Mouse (Mus musculus): ENCODE measurements around the gene Frem1. TPM values are rescaled to one million over a fixed set of nuclear protein-coding genes. Genes with fewer than 3 reads are reported as not detected.

Gene Frem1
- polyA plus RNA-seq (2012; rRNA removed) (16.6 and 21.7 TPM in 2 replicates), polyA plus RNA-seq (2014; fragmentation: Nextera tagmentation; extraction: Ambion mirVana) (12.8 and 12.9 TPM in 2 replicates)

- Histone ChIP-seq H3K4me1 (ENCODE audit: control insufficient read depth, insufficient read depth, low read length) (peaks cover 21% of the 10 kb centered on the region), H3K36me3 (ENCODE audit: control insufficient read depth, insufficient read depth, low read length) (no peaks in the 10 kb centered on the region), H3K9ac (ENCODE audit: low read depth, low read length, severe bottlenecking) (peak within 1 kb of the TSS; percentile 60), H3K27ac (replicated peaks; ENCODE audit: low read depth, low read length) (peak within 1 kb of the TSS; percentile 5; the same call in 1 of the 2 replicates), H3K27me3 (ENCODE audit: control insufficient read depth, insufficient read depth, low read length) (no peaks in the 10 kb centered on the region), H3K9me3 (ENCODE audit: control insufficient read depth, low read length) (no peaks in the 10 kb centered on the region), H3K4me3 (replicated peaks; ENCODE audit: low read length) (peak within 1 kb of the TSS; percentile 37), H3K4me2 (replicated peaks; ENCODE audit: low read depth, low read length, severe bottlenecking) (peak within 1 kb of the TSS; percentile 52)
- no peak for TF ChIP-seq POLR2A (IDR thresholded peaks at IDR 0.05; ENCODE audit: borderline replicate concordance, extremely low read depth, insufficient read depth, insufficient read length)
- DNase-seq (ENCODE audit: low spot score) (peak; percentile 65), ATAC-seq (ENCODE audit: low FRiP score, low read depth) (peak; percentile 67)
- WGBS = 1% methylated on average over 24 of the region's 24 CpGs
Measured at GRCm38 (mm10) chr4:83051634-83052577, at the start of gene Frem1. Gene Frem1 (minus strand): TSS chr4:83052339.

DNA sequence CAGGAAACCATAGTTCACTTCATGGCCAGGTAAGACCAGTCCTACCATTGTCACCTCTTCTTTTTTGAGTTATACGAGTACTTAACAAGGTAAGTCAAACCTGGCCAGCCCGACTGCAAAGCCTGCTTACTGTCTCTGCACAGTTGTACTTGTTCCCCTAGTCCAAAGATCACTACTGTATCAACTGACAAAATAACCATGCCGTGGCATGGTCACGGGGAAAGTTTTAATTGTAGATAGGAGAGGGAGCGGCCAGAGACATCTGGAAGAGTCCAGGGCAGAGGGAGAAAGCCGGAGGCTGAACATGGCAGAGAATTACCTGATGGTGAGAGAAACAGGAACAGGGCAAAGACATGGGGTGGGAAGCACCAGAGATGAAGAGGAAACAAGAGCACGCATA is 46.9 kb upstream of the Frem1 start:
- no peak for TF ChIP-seq POLR2A (IDR thresholded peaks at IDR 0.05; ENCODE audit: borderline replicate concordance, extremely low read depth, insufficient read depth, insufficient read length)
- no peak for ATAC-seq (ENCODE audit: low FRiP score, low read depth)
- Histone ChIP-seq H3K36me3 (ENCODE audit: control insufficient read depth, insufficient read depth, low read length) (no peaks in the 10 kb centered on the region), H3K4me2 (replicated peaks; ENCODE audit: low read depth, low read length, severe bottlenecking) (no peak overlapping the region), H3K4me3 (replicated peaks; ENCODE audit: low read length) (no peak overlapping the region), H3K27me3 (ENCODE audit: control insufficient read depth, insufficient read depth, low read length) (no peaks in the 10 kb centered on the region), H3K4me1 (ENCODE audit: control insufficient read depth, insufficient read depth, low read length) (0 out of 2 replicates have a peak, but pooled peaks cover under 1% of the 10 kb centered on the region), H3K9ac (ENCODE audit: low read depth, low read length, severe bottlenecking) (no peak overlapping the region), H3K9me3 (ENCODE audit: control insufficient read depth, low read length) (no peaks in the 10 kb centered on the region), H3K27ac (replicated peaks; ENCODE audit: low read depth, low read length) (no peak overlapping the region)
- 88% methylated on average over 7 of the region's 7 CpGs for WGBS
- no peak for DNase-seq (ENCODE audit: low spot score)

DNA sequence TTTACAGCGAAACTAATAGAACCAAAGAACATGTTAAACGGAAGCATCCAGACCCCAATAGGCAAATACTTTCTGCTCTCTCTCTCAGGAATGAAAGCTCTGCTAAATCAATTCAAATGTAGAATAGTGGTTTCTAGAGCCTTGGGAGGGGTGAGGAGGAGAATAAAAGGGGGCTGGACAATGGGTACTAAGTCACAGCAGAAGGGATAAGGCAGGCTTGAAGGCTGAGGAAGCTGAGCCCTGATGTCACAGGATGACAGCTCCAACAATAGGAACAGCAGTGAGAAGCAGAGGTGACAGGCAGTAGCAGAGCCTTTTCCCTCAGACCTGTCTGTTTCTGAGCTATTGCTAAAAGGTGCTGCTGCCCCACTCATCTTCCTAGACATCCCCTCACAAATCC is 41.8 kb upstream of the Frem1 start:
- Histone ChIP-seq H3K4me3 (replicated peaks; ENCODE audit: low read length) (no peak overlapping the region), H3K27ac (replicated peaks; ENCODE audit: low read depth, low read length) (no peak overlapping the region), H3K4me1 (ENCODE audit: control insufficient read depth, insufficient read depth, low read length) (no peaks in the 10 kb centered on the region), H3K4me2 (replicated peaks; ENCODE audit: low read depth, low read length, severe bottlenecking) (no peak overlapping the region), H3K36me3 (ENCODE audit: control insufficient read depth, insufficient read depth, low read length) (no peaks in the 10 kb centered on the region), H3K27me3 (ENCODE audit: control insufficient read depth, insufficient read depth, low read length) (no peaks in the 10 kb centered on the region), H3K9me3 (ENCODE audit: control insufficient read depth, low read length) (no peaks in the 10 kb centered on the region), H3K9ac (ENCODE audit: low read depth, low read length, severe bottlenecking) (no peak overlapping the region)
- ATAC-seq (ENCODE audit: low FRiP score, low read depth) = no peak
- no peak for DNase-seq (ENCODE audit: low spot score)
- no peak for TF ChIP-seq POLR2A (IDR thresholded peaks at IDR 0.05; ENCODE audit: borderline replicate concordance, extremely low read depth, insufficient read depth, insufficient read length)
- WGBS = 80% methylated on average over 2 of the region's 2 CpGs

DNA sequence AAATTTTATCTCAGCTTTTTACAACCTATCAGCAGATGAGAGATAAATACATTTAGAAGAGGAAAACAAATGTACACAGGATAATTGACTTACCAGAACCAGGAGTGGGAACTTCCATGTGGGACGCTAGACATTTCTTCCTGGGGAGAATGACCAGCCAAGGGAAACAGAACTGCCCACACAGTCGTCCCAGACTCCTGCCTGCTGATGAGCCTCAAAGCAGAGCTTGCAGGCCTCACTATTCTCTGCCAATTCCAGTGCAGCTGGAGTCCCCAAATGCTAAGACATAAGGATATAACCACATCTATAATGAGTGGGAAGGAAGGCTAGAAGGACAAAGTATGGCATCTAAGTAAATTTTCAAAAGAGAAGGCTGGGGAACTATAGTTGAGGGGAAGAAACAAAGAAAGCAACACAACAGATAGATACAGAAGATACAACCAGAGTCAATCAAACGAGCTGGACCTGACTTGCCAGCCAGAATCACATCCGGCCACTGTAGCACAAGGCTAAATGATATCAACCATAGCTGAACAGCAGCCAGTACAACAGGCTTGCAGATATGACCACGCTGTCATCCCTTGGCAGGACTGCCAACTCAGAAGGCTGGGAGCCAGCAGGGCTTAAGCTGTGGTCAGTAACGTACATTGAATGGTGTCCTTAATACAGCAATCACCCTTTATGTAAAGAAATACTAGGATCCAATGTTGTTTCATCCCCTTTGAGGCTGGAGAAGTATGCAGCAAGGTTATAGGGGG is 38.7 kb upstream of the Frem1 start:
- ATAC-seq (ENCODE audit: low FRiP score, low read depth) (no peak), DNase-seq (ENCODE audit: low spot score) (no peak)
- no peak for TF ChIP-seq POLR2A (IDR thresholded peaks at IDR 0.05; ENCODE audit: borderline replicate concordance, extremely low read depth, insufficient read depth, insufficient read length)
- Histone ChIP-seq H3K9ac (ENCODE audit: low read depth, low read length, severe bottlenecking) (no peak overlapping the region), H3K27me3 (ENCODE audit: control insufficient read depth, insufficient read depth, low read length) (no peaks in the 10 kb centered on the region), H3K4me1 (ENCODE audit: control insufficient read depth, insufficient read depth, low read length) (no peaks in the 10 kb centered on the region), H3K27ac (replicated peaks; ENCODE audit: low read depth, low read length) (no peak overlapping the region), H3K9me3 (ENCODE audit: control insufficient read depth, low read length) (no peaks in the 10 kb centered on the region), H3K36me3 (ENCODE audit: control insufficient read depth, insufficient read depth, low read length) (no peaks in the 10 kb centered on the region), H3K4me2 (replicated peaks; ENCODE audit: low read depth, low read length, severe bottlenecking) (no peak overlapping the region), H3K4me3 (replicated peaks; ENCODE audit: low read length) (no peak overlapping the region)
- 72% methylated on average over 6 of the region's 6 CpGs for WGBS

All from limb, embryonic 14.5 days (tissue).